Mouse (Mus musculus) kidney, embryonic 15.5 days (tissue): Measurements from ENCODE around the gene Zbtb2. TPM values are rescaled to one million over a fixed set of nuclear protein-coding genes. Genes with fewer than 3 reads are reported as not detected.
A peak's percentile ranks its signal among the peaks of the same experiment; 100 is the strongest.
"Not testable (repeated sequence)": the region's sequence is repeated elsewhere in the genome, so short reads cannot be mapped to it uniquely, and the experiment has no call there.

Source experiments
- ATAC-seq: fragments of 200-750 bp; cut with Nextera tagmentation; replicated peaks from 2 replicates; pipeline ENCODE4 v1.8.0; 2017; ENCODE audit warnings: moderate TSS enrichment; ENCODE audit not compliant: low FRiP score
- H3K27ac ChIP-seq: fragments of 300-500 bp; sonication (generic); 2 replicates; pipeline ENCODE4 v1.5.1; 2015; ENCODE audit warnings: mild to moderate bottlenecking, inconsistent platforms
- H3K27me3 ChIP-seq: fragments of 300-500 bp; sonication (generic); 2 replicates; pipeline ENCODE4 v1.6.1; 2015; ENCODE audit warnings: inconsistent platforms
- H3K36me3 ChIP-seq: fragments of 300-500 bp; sonication (generic); 2 replicates; pipeline ENCODE4 v1.6.1; 2015; ENCODE audit warnings: inconsistent platforms
- H3K4me1 ChIP-seq: fragments of 300-500 bp; sonication (generic); 2 replicates; pipeline ENCODE4 v1.6.1; 2015; ENCODE audit warnings: inconsistent platforms
- H3K4me2 ChIP-seq: fragments of 300-500 bp; sonication (generic); 2 replicates; pipeline ENCODE4 v1.6.1; 2015; ENCODE audit warnings: moderate library complexity, mild to moderate bottlenecking, inconsistent platforms
- H3K4me3 ChIP-seq: fragments of 300-500 bp; sonication (generic); replicated peaks from 2 replicates; pipeline ENCODE4 v1.5.1; 2015; ENCODE audit warnings: mild to moderate bottlenecking, inconsistent platforms
- H3K9ac ChIP-seq: fragments of 300-500 bp; sonication (generic); 2 replicates; pipeline ENCODE4 v1.6.1; 2015; ENCODE audit warnings: mild to moderate bottlenecking, inconsistent platforms
- H3K9me3 ChIP-seq: fragments of 300-500 bp; sonication (generic); replicated peaks from 2 replicates; pipeline ENCODE4 v1.6.1; 2016; ENCODE audit warnings: inconsistent platforms
- WGBS: fragments of 180-500 bp; shearing (Covaris S2); methylation state at CpG from one replicate; pipeline ENCODE4 v1.1.7; 2015; ENCODE audit warnings: mixed read lengths; 5-methylcytosine and 5-hydroxymethylcytosine counted together
- polyA plus RNA-seq: library from polyadenylated mRNA; unstranded; fragments of >200 nt; fragmentation: Nextera tagmentation; extraction: Ambion mirVana; gene quantifications from 2 replicates; pipeline ENCODE4 v1.2.1, GENCODE M21; 2015

The Zbtb2 gene
- 17.8 and 17.9 TPM in 2 replicates for polyA plus RNA-seq

DNA sequence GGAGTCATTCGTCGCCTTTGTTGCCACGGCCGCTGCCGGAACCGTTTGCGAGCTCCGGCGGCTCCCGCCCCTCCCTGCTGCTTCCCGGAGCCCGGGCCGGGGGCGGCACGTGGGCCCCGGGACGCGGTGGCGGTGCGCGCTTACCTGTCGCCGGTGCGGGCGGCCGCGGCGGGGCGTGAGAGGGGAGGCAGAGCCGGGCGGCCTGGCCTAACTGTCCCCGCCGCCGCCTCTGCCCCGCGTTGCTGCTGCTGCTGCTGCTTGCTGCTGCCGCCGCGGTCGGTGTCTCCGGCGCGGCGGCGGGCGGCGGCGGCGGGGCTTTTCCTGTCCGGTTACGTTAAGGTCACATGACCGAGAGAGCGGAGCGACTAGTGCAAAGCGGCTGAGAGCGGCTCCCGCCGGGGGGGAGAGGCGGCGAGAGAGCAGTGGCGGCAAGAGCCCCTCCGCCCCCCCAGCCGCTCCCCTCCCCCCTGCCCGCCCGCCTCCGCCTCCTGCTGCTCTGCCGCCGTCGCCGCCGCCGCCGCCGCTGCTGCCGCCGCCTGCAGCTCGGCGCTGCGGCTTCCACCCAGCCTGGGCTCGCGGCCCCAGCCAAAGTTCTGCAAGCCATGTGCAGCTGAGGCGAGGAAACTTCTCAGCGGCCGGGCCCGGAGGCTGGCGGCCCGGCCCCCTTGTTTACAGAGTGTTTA is at the start of gene Zbtb2:
Gene Zbtb2, minus strand, starts transcription at position 408 of the 683 bp plus-strand sequence.
- Histone ChIP-seq H3K4me2 (peak within 1 kb of the TSS; percentile 71), H3K27ac (peak within 1 kb of the TSS; percentile 99), H3K9me3 (no peaks in the 10 kb centered on the region), H3K4me1 (peaks cover 50% of the 10 kb centered on the region), H3K9ac (peak within 1 kb of the TSS; percentile 99), H3K36me3 (peaks cover 2% of the 10 kb centered on the region; the same call in 1 of the 2 replicates), H3K4me3 (peak within 1 kb of the TSS; percentile 87), H3K27me3 (no peaks in the 10 kb centered on the region)
- no peak for ATAC-seq
- WGBS = under 1% methylated on average over 70 of the region's 87 CpGs

GRCm38 (mm10) chr10:4435416-4435815 is 47.5 kb upstream of the Zbtb2 start:
- peaks cover 32% of the 10 kb centered on the region for H3K4me1 ChIP-seq
- no peak overlapping the region for H3K4me3 ChIP-seq
- H3K27ac ChIP-seq = no peak overlapping the region
- ATAC-seq = no peak
- peaks cover 55% of the 10 kb centered on the region for H3K36me3 ChIP-seq
- 90% methylated on average over 3 of the region's 3 CpGs for WGBS
- H3K4me2 ChIP-seq = no peak overlapping the region
- no peaks in the 10 kb centered on the region for H3K27me3 ChIP-seq
- H3K9ac ChIP-seq = no peak overlapping the region
- no peaks in the 10 kb centered on the region for H3K9me3 ChIP-seq

- peak overlapping the region; percentile 77 for H3K4me3 ChIP-seq
- peak overlapping the region; percentile 95; the same call in 1 of the 2 replicates for H3K27ac ChIP-seq
- H3K4me1 ChIP-seq = peaks cover 45% of the 10 kb centered on the region
- not testable (repeated sequence) for H3K9ac ChIP-seq, H3K27me3 ChIP-seq, ATAC-seq, H3K9me3 ChIP-seq
- peaks cover 40% of the 10 kb centered on the region for H3K36me3 ChIP-seq
- H3K4me2 ChIP-seq = peak overlapping the region; percentile 65
- 86% methylated on average over 2 of the region's 2 CpGs for WGBS
Measured at GRCm38 (mm10) chr10:4433871-4434270, 46.0 kb upstream of the Zbtb2 start.

DNA sequence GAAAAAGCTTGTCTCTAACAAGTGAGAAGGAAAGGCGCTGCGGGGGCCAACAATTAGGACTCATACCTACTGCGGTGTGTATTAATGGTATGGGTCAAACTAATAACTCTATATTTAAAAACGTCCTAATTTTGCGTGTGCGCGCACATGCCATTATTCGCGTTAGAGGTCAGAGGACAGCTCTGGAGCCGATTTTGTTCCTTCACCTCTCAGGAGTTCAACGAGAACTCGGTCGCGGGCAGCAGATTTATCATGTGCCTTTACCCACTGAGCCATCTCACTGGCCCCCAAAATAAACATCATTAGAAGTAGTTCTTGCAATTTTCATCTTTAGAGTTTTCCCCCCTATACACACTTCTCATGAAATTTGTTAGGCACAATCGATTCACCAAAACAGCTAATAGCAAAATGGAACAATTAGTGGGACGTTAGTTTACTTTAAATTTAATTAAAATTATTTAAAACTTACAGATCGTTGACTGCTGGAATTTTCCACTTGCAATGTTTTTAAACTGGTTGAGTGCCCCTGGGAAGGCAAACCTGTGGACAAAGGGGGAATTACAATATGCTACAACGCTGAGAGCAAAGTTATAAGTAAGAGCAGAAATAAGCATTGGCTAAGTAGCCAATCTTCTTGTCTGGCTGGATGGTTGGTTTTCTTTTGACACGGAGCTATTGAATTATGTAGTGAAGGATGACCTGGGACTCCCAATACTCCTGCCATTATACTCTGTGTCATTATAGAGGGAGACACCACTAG is 45.3 kb upstream of the Zbtb2 start:
- peak overlapping the region; percentile 65 for H3K4me2 ChIP-seq
- no peaks in the 10 kb centered on the region for H3K9me3 ChIP-seq
- peak overlapping the region; percentile 95 for H3K27ac ChIP-seq
- peak overlapping the region; percentile 77 for H3K4me3 ChIP-seq
- peaks cover 45% of the 10 kb centered on the region for H3K4me1 ChIP-seq
- peaks cover 39% of the 10 kb centered on the region for H3K36me3 ChIP-seq
- H3K27me3 ChIP-seq = no peaks in the 10 kb centered on the region
- 6% methylated on average over 19 of the region's 19 CpGs for WGBS
- ATAC-seq = 0 out of 2 replicates have a peak, but pooled peaks have one; percentile 0
- H3K9ac ChIP-seq = peak overlapping the region; percentile 72

GRCm38 (mm10) chr10:4432123-4432931 is 44.4 kb upstream of the Zbtb2 start, which contains the start of the genes Rmnd1 and Armt1:
Gene Rmnd1, minus strand, starts transcription at chr10:4432388.
Gene Armt1, plus strand, starts transcription at chr10:4432467.
- H3K4me2 ChIP-seq = peak within 1 kb of the TSS; percentile 77
- peaks cover 45% of the 10 kb centered on the region for H3K4me1 ChIP-seq
- H3K4me3 ChIP-seq = peak within 1 kb of the TSS; percentile 77
- peak; percentile 95 for ATAC-seq
- WGBS = under 1% methylated on average over 75 of the region's 75 CpGs
- peak within 1 kb of the TSS; percentile 72 for H3K9ac ChIP-seq
- H3K9me3 ChIP-seq = no peaks in the 10 kb centered on the region
- H3K36me3 ChIP-seq = peaks cover 38% of the 10 kb centered on the region
- no peaks in the 10 kb centered on the region for H3K27me3 ChIP-seq
- peak within 1 kb of the TSS; percentile 95 for H3K27ac ChIP-seq

DNA sequence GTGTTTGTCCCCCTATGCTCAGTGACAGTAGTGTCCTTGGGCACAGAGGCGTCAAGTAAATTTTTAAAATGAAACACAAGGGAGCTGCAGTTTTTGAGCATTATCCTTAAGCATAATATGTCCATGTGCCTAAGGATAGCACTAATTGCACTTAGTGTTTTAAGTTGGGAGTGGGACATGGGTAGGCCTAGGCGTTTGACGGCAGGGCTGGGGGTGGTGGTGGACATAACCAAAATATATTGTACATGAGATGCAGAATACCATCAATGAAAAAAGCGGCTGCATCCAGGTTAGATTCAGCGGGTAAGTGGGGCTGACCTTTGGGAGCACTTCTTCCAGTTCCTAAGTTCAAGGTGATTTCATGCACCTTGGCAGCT is 43.8 kb upstream of the Zbtb2 start:
- Histone ChIP-seq H3K9me3 (no peaks in the 10 kb centered on the region), H3K4me2 (peak overlapping the region; percentile 77), H3K27ac (peak overlapping the region; percentile 78), H3K27me3 (no peaks in the 10 kb centered on the region), H3K4me3 (peak overlapping the region; percentile 77), H3K4me1 (peaks cover 41% of the 10 kb centered on the region), H3K9ac (peak overlapping the region; percentile 65), H3K36me3 (peaks cover 36% of the 10 kb centered on the region)
- 7% methylated on average over 5 of the region's 5 CpGs for WGBS
- ATAC-seq = peak; percentile 30

DNA sequence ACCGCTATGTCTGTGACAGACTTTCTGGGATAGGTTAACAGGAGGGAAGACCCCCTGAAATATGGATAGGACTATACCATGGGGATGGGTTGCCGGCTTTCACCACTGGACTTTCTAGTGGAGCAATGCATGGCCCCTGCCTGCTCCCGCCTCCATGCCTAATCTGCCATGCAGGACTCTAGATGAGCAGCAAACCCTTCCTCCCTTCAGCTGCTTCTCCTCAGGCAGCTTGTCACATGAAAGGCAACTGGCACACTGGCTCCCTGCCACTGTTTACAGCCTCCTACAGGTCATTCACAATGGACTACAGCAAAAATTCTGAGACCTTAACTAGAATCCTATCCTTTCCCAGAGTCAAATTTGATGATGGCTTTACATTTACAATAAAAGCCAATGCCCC is 42.9 kb upstream of the Zbtb2 start:
- H3K4me2 ChIP-seq = peak overlapping the region; percentile 77
- H3K27ac ChIP-seq = 0 out of 2 replicates have a peak overlapping the region, but pooled peaks have one; percentile 78
- H3K4me3 ChIP-seq = peak overlapping the region; percentile 77
- 87% methylated on average over 3 of the region's 3 CpGs for WGBS
- peaks cover 37% of the 10 kb centered on the region for H3K36me3 ChIP-seq
- H3K9ac ChIP-seq = peak overlapping the region; percentile 65; the same call in 1 of the 2 replicates
- no peak for ATAC-seq
- no peaks in the 10 kb centered on the region for H3K27me3 ChIP-seq
- H3K4me1 ChIP-seq = peaks cover 40% of the 10 kb centered on the region
- H3K9me3 ChIP-seq = no peaks in the 10 kb centered on the region

- 0 out of 2 replicates have a peak overlapping the region, but pooled peaks have one; percentile 77 for H3K4me2 ChIP-seq
- no peak for ATAC-seq
Measured at GRCm38 (mm10) chr10:4430399-4430798, 42.5 kb upstream of the Zbtb2 start.

GRCm38 (mm10) chr10:4425245-4425644 is 37.3 kb upstream of the Zbtb2 start:
- peaks cover 12% of the 10 kb centered on the region for H3K4me1 ChIP-seq
- H3K27me3 ChIP-seq = no peaks in the 10 kb centered on the region
- H3K27ac ChIP-seq = no peak overlapping the region
- H3K4me3 ChIP-seq = no peak overlapping the region
- no peaks in the 10 kb centered on the region for H3K9me3 ChIP-seq
- ATAC-seq = no peak
- H3K4me2 ChIP-seq = no peak overlapping the region
- peaks cover 78% of the 10 kb centered on the region for H3K36me3 ChIP-seq
- WGBS = 74% methylated on average over 8 of the region's 8 CpGs
- no peak overlapping the region for H3K9ac ChIP-seq

More at GRCm38 (mm10) chr10:4430399-4430798, 42.5 kb upstream of the Zbtb2 start:
- H3K4me3 ChIP-seq = no peak overlapping the region
- H3K9me3 ChIP-seq = no peaks in the 10 kb centered on the region
- H3K4me1 ChIP-seq = peaks cover 40% of the 10 kb centered on the region
- H3K9ac ChIP-seq = no peak overlapping the region; the same call in 1 of the 2 replicates
- H3K27ac ChIP-seq = peak overlapping the region; percentile 70; the same call in 1 of the 2 replicates
- 90% methylated on average over 8 of the region's 8 CpGs for WGBS
- H3K36me3 ChIP-seq = peaks cover 37% of the 10 kb centered on the region
- H3K27me3 ChIP-seq = no peaks in the 10 kb centered on the region

- WGBS = 95% methylated on average over 1 of the region's 1 CpGs
- Histone ChIP-seq H3K4me1 (no peaks in the 10 kb centered on the region), H3K27me3 (no peaks in the 10 kb centered on the region), H3K4me3 (no peak overlapping the region), H3K4me2 (no peak overlapping the region), H3K27ac (no peak overlapping the region), H3K36me3 (peaks cover 82% of the 10 kb centered on the region), H3K9me3 (no peaks in the 10 kb centered on the region), H3K9ac (no peak overlapping the region)
- ATAC-seq = no peak
Measured at GRCm38 (mm10) chr10:4407191-4407590, 19.3 kb upstream of the Zbtb2 start.

GRCm38 (mm10) chr10:4405511-4405910 is 17.6 kb upstream of the Zbtb2 start:
- ATAC-seq = no peak
- H3K36me3 ChIP-seq = peaks cover 75% of the 10 kb centered on the region

More at GRCm38 (mm10) chr10:4405511-4405910, 17.6 kb upstream of the Zbtb2 start:
- no peaks in the 10 kb centered on the region for H3K4me1 ChIP-seq
- no peaks in the 10 kb centered on the region for H3K9me3 ChIP-seq
- WGBS = 86% methylated on average over 5 of the region's 5 CpGs
- no peak overlapping the region for H3K4me3 ChIP-seq
- no peaks in the 10 kb centered on the region for H3K27me3 ChIP-seq
- no peak overlapping the region for H3K4me2 ChIP-seq
- no peak overlapping the region for H3K9ac ChIP-seq
- H3K27ac ChIP-seq = no peak overlapping the region
